Mouse (Mus musculus): ENCODE measurements around the gene Theg. TPM values are rescaled to one million over a fixed set of nuclear protein-coding genes. Genes with fewer than 3 reads are reported as not detected.

Gene Theg
- total RNA-seq, 2 experiments from 2014 or later: not detected

- no peak for DNase-seq
These were observed 7.0 kb upstream of the Theg start for GRCm38 (mm10) chr10:79594111-79594510.

- DNase-seq: no peak
These were observed 3.6 kb upstream of the Theg start for GRCm38 (mm10) chr10:79590702-79591101.

- no peak for DNase-seq
These were observed 608 bp upstream of the Theg start for GRCm38 (mm10) chr10:79587752-79588126.

- no peak for DNase-seq
These were observed 888 bp downstream of the Theg start for GRCm38 (mm10) chr10:79586243-79586642.

- DNase-seq: no peak
These were observed 1.4 kb downstream of the Theg start for GRCm38 (mm10) chr10:79585723-79586122.

- no peak for DNase-seq
These were observed 2.0 kb downstream of the Theg start for GRCm38 (mm10) chr10:79585136-79585535.

- DNase-seq: no peak
These were observed 2.7 kb downstream of the Theg start for GRCm38 (mm10) chr10:79584426-79584825.

- no peak for DNase-seq
These were observed 3.1 kb downstream of the Theg start for GRCm38 (mm10) chr10:79584021-79584420.

GRCm38 (mm10) chr10:79581501-79581900 lies 5.6 kb downstream of the Theg start:
- no peak for DNase-seq

- DNase-seq: peak; percentile 60
These were observed 6.3 kb downstream of the Theg start for GRCm38 (mm10) chr10:79580811-79581210.

- no peak for DNase-seq
These were observed 6.8 kb downstream of the Theg start for GRCm38 (mm10) chr10:79580356-79580755.

GRCm38 (mm10) chr10:79579781-79580180 lies 7.3 kb downstream of the Theg start:
- no peak for DNase-seq

GRCm38 (mm10) chr10:79578891-79579290 lies 8.2 kb downstream of the Theg start:
- DNase-seq: no peak

- DNase-seq: no peak
These were observed 8.9 kb downstream of the Theg start for GRCm38 (mm10) chr10:79578276-79578675.

- no peak for DNase-seq
These were observed 9.8 kb downstream of the Theg start for GRCm38 (mm10) chr10:79577376-79577775.

GRCm38 (mm10) chr10:79575754-79576153 lies 11.4 kb downstream of the Theg start:
- DNase-seq: no peak

- no peak for DNase-seq
These were observed 12.3 kb downstream of the Theg start for GRCm38 (mm10) chr10:79574796-79575195.

GRCm38 (mm10) chr10:79574350-79574749 lies 12.8 kb downstream of the Theg start:
- DNase-seq: no peak

GRCm38 (mm10) chr10:79573611-79574010 lies 13.5 kb downstream of the Theg start:
- DNase-seq: no peak

- no peak for DNase-seq
These were observed 15.8 kb downstream of the Theg start for GRCm38 (mm10) chr10:79571314-79571713.

GRCm38 (mm10) chr10:79569921-79570320 lies 17.2 kb downstream of the Theg start:
- no peak for DNase-seq

GRCm38 (mm10) chr10:79559716-79560115 lies 27.4 kb downstream of the Theg start:
- DNase-seq: no peak

- DNase-seq: no peak
These were observed 29.6 kb downstream of the Theg start for GRCm38 (mm10) chr10:79557496-79557895.

- DNase-seq: no peak
These were observed 30.2 kb downstream of the Theg start for GRCm38 (mm10) chr10:79556951-79557350.

- DNase-seq: no peak
These were observed 31.9 kb downstream of the Theg start for GRCm38 (mm10) chr10:79555238-79555724.

Data from heart, postnatal 4 days (tissue).